Mouse (Mus musculus) kidney, embryonic 16.5 days (tissue): ENCODE data around the gene Neu1. TPM values are rescaled to one million over a fixed set of nuclear protein-coding genes. Genes with fewer than 3 reads are reported as not detected.

ENCODE experiments used
- ATAC-seq: fragments of 200-750 bp; cut with Nextera tagmentation; 2 replicates; pipeline ENCODE4 v1.8.0; 2017; ENCODE audit warnings: moderate TSS enrichment; ENCODE audit not compliant: low FRiP score, low TSS enrichment
- H3K27ac ChIP-seq: fragments of 300-500 bp; sonication (generic); 2 replicates; pipeline ENCODE4 v1.5.1; 2014; ENCODE audit warnings: low read length
- H3K27me3 ChIP-seq: fragments of 300-500 bp; sonication (generic); 2 replicates; pipeline ENCODE4 v1.6.1; 2014; ENCODE audit warnings: low read length, control low read depth, mixed read lengths; ENCODE audit not compliant: insufficient read depth
- H3K36me3 ChIP-seq: fragments of 300-500 bp; sonication (generic); 2 replicates; pipeline ENCODE4 v1.6.1; 2014; ENCODE audit warnings: low read length, control low read depth, mixed read lengths; ENCODE audit not compliant: insufficient read depth
- H3K4me1 ChIP-seq: fragments of 300-500 bp; sonication (generic); 2 replicates; pipeline ENCODE4 v1.6.1; 2014; ENCODE audit warnings: low read length, control low read depth, mixed read lengths; ENCODE audit not compliant: insufficient read depth
- H3K4me2 ChIP-seq: fragments of 300-500 bp; sonication (generic); replicated peaks from 2 replicates; pipeline ENCODE4 v1.6.1; 2014; ENCODE audit warnings: low read depth, low read length
- H3K4me3 ChIP-seq: fragments of 300-500 bp; sonication (generic); 2 replicates; pipeline ENCODE4 v1.5.1; 2014; ENCODE audit warnings: mild to moderate bottlenecking, low read length
- H3K9ac ChIP-seq: fragments of 300-500 bp; sonication (generic); replicated peaks from 2 replicates; pipeline ENCODE4 v1.6.1; 2014; ENCODE audit warnings: low read length
- H3K9me3 ChIP-seq: fragments of 300-500 bp; sonication (generic); 2 replicates; pipeline ENCODE4 v1.6.1; 2016; ENCODE audit warnings: low read length, control low read depth
- WGBS: fragments of 180-500 bp; shearing (Covaris S2); extraction: QIAGEN DNeasy Blood & Tissue Kit; methylation state at CpG from one replicate; pipeline ENCODE4 v1.1.7; 2014; 5-methylcytosine and 5-hydroxymethylcytosine counted together
- polyA plus RNA-seq: library from polyadenylated mRNA; unstranded; fragments of >200 nt; fragmentation: Nextera tagmentation; extraction: Ambion mirVana; gene quantifications from 2 replicates; pipeline ENCODE4 v1.2.1, GENCODE M21; 2015

Gene Neu1
- polyA plus RNA-seq, 1 experiment from 2014 or later = 54.1 TPM

DNA sequence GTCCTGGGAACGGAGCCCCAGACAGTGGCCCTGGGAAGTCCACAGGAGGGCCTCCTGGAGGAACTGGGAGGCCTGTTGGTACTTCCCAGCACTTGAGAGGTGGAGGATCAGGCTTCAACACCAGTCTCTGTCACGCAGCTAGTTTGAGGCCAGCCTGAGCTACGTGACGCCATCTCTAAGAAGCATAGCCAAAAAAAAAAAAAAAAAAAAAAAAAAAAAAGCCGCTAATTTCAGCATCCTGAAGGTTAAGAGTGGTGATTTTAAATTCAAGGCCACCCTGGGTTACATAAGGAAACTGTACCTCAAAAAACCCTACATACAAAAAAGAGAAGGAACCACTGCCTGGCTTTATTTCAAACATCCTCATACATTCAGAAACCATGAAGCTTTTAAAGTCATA lies 6.8 kb upstream of the Neu1 start:
- Histone ChIP-seq H3K27ac (no peak overlapping the region), H3K9ac (no peak overlapping the region), H3K9me3 (no peaks in the 10 kb centered on the region), H3K4me3 (no peak overlapping the region), H3K4me2 (no peak overlapping the region), H3K36me3 (no peaks in the 10 kb centered on the region), H3K4me1 (no peaks in the 10 kb centered on the region), H3K27me3 (no peaks in the 10 kb centered on the region)
- WGBS = 74% methylated on average over 5 of the region's 5 CpGs
- no peak for ATAC-seq

DNA sequence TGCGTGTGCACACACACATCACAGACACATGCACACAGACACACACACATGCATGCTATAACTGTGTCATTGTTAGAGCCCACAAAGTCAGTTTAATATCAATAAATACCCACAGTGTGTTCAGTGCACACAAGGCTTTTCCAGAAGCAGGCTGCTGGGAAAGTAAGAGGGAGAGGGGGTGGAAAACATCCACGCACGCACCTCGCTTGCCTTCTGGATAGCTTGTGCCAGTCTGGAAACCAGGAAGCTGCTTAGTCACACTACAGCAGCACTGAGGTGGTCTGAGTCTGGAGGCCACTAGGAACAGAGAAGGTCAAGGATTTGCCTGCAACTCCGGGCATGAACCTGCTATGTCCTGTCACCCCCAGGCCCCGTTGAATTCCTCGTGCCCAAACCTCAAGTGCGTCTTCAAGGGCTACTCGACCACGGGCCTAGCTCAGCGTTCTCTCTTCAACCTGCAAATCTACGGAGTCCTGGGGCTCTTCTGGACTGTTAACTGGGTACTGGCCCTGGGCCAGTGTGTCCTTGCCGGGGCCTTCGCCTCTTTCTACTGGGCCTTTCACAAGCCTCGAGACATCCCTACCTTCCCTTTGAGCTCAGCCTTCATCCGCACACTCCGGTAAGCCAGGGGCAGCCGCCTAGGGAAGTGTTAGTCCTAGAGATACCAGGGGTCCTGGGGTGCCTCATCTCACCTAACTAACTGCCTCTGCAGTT lies 3.6 kb upstream of the Neu1 start:
- no peak for ATAC-seq
- no peak overlapping the region for H3K4me2 ChIP-seq
- WGBS = 86% methylated on average over 18 of the region's 18 CpGs
- no peaks in the 10 kb centered on the region for H3K9me3 ChIP-seq
- no peak overlapping the region for H3K27ac ChIP-seq
- H3K36me3 ChIP-seq = no peaks in the 10 kb centered on the region
- H3K9ac ChIP-seq = no peak overlapping the region
- peaks cover 7% of the 10 kb centered on the region for H3K4me1 ChIP-seq
- no peak overlapping the region for H3K4me3 ChIP-seq
- no peaks in the 10 kb centered on the region for H3K27me3 ChIP-seq

DNA sequence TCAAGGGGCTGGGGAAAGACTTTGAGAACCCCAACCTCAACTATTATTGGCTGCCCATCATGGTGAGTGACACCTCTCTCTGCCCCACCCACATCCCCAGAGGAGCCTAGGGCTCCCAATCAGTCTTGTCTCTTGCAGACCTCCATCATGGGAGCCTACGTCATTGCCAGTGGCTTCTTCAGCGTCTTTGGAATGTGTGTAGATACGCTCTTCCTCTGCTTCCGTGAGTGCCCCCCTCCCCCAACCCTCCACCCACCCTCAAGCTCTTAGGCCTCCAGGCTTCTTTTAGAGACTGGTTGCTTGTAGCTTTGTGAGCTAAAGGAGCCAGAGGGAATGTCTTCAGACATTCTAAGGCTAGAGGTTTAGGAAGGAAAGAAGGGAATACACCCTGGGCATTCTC lies 2.2 kb upstream of the Neu1 start:
- Histone ChIP-seq H3K9ac (no peak overlapping the region), H3K4me2 (no peak overlapping the region), H3K27ac (no peak overlapping the region), H3K9me3 (no peaks in the 10 kb centered on the region), H3K27me3 (no peaks in the 10 kb centered on the region), H3K4me1 (peaks cover 7% of the 10 kb centered on the region), H3K36me3 (no peaks in the 10 kb centered on the region), H3K4me3 (no peak overlapping the region)
- 69% methylated on average over 4 of the region's 4 CpGs for WGBS
- ATAC-seq = no peak

DNA sequence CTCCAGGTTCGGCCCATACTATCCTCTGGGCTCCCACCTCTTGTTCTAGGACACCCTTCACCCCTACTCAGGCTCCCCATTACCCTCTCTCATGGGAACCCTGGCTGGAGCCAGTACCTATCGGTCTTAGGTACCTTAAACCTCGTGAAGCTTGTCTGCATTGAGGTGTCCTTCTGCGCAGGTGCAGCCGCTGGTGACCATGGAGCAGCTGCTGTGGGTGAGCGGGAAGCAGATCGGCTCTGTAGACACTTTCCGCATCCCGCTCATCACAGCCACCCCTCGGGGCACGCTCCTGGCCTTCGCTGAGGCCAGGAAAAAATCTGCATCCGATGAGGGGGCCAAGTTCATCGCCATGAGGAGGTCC lies 664 bp downstream of the Neu1 start:
- H3K4me3 ChIP-seq = peak overlapping the region; percentile 76
- 11% methylated on average over 14 of the region's 14 CpGs for WGBS
- peaks cover 14% of the 10 kb centered on the region for H3K4me1 ChIP-seq
- H3K36me3 ChIP-seq = no peaks in the 10 kb centered on the region
- H3K9ac ChIP-seq = peak overlapping the region; percentile 83
- peak overlapping the region; percentile 74 for H3K4me2 ChIP-seq
- peak overlapping the region; percentile 20 for H3K27ac ChIP-seq
- no peaks in the 10 kb centered on the region for H3K27me3 ChIP-seq
- peak; percentile 46 for ATAC-seq
- no peaks in the 10 kb centered on the region for H3K9me3 ChIP-seq

DNA sequence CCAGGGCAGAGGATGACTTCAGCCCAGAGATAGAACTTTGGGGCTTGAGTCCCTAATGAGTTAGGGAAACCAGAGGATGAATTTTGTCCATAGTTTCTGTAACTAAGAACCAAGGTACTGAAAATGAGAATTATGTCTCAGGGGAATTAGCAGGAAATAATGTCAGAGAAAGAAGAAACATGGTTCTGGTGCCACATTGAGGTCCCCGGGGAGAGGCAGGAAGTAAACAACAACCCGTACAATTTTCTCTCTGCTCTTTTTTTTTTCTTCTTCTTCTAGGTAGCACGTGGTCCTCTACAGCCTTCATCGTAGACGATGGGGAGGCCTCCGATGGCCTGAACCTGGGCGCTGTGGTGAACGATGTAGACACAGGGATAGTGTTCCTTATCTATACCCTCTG lies 1.2 kb downstream of the Neu1 start:
- peak overlapping the region; percentile 83 for H3K9ac ChIP-seq
- peaks cover 14% of the 10 kb centered on the region for H3K4me1 ChIP-seq
- 85% methylated on average over 8 of the region's 8 CpGs for WGBS
- no peaks in the 10 kb centered on the region for H3K9me3 ChIP-seq
- H3K27me3 ChIP-seq = no peaks in the 10 kb centered on the region
- no peaks in the 10 kb centered on the region for H3K36me3 ChIP-seq
- peak overlapping the region; percentile 74 for H3K4me2 ChIP-seq
- no peak overlapping the region for H3K27ac ChIP-seq
- peak overlapping the region; percentile 76 for H3K4me3 ChIP-seq
- no peak for ATAC-seq

DNA sequence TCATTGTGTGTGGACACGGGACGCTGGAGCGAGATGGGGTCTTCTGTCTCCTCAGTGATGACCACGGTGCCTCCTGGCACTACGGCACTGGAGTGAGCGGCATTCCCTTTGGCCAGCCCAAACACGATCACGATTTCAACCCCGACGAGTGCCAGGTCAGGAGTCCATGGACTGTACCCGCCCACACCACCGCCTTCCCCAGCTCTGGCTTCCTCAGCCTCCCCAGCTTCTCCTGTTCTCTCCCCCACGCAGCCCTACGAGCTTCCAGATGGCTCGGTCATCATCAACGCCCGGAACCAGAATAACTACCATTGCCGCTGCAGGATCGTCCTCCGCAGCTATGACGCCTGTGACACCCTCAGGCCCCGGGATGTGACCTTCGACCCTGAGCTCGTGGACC lies 3.0 kb downstream of the Neu1 start:
- Histone ChIP-seq H3K9ac (no peak overlapping the region), H3K27me3 (no peaks in the 10 kb centered on the region), H3K4me3 (no peak overlapping the region), H3K36me3 (no peaks in the 10 kb centered on the region), H3K9me3 (no peaks in the 10 kb centered on the region), H3K4me2 (peak overlapping the region; percentile 34), H3K27ac (no peak overlapping the region), H3K4me1 (peaks cover 14% of the 10 kb centered on the region)
- ATAC-seq = no peak
- WGBS = 56% methylated on average over 24 of the region's 24 CpGs

DNA sequence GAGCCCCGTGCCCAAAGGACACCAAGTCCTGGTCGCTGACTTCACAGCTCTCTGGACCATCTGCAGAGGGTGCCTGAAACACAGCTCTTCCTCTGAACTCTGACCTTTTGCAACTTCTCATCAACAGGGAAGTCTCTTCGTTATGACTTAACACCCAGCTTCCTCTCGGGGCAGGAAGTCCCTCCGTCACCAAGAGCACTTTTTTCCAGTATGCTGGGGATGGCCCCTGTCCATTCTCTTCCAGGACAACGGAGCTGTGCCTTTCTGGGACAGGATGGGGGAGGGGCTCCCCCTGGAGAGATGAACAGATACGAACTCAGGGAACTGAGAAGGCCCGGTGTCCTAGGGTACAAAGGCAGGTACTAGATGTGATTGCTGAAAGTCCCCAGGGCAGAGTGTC lies 3.8 kb downstream of the Neu1 start:
- Histone ChIP-seq H3K4me2 (peak overlapping the region; percentile 34; the same call in 1 of the 2 replicates), H3K36me3 (no peaks in the 10 kb centered on the region), H3K9ac (no peak overlapping the region), H3K27me3 (no peaks in the 10 kb centered on the region), H3K4me1 (peaks cover 14% of the 10 kb centered on the region), H3K4me3 (no peak overlapping the region), H3K9me3 (no peaks in the 10 kb centered on the region), H3K27ac (no peak overlapping the region)
- no peak for ATAC-seq
- 45% methylated on average over 8 of the region's 8 CpGs for WGBS

DNA sequence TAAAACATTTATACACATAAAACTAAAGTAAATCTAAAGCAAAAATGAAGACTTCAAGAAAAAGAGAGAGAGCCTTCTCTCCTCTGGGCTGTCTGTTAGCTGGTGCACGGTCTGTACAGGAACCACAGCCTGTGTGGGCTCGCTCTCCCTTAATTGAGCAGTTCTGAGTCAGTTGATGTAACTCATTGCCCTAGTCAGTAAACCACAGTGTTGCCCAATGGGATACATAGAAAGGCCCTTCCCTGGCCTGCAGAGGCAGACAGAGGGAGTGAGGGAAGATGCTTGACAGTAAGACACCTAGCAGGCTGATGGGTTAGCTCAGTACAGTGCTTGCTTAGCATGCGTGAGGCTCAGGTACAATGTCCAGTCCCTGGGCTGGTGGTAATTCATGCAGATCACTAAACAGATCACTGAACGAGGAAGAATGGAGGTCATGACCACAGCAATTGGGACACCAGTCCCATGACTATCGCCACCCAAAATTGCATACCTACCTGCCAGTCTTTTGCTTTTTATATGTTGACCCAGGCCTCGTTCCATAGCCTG lies 7.0 kb downstream of the Neu1 start:
- no peak overlapping the region for H3K27ac ChIP-seq
- H3K9me3 ChIP-seq = no peaks in the 10 kb centered on the region
- H3K36me3 ChIP-seq = no peaks in the 10 kb centered on the region
- no peak overlapping the region for H3K9ac ChIP-seq
- WGBS = 72% methylated on average over 6 of the region's 6 CpGs
- no peak overlapping the region for H3K4me2 ChIP-seq
- peaks cover 10% of the 10 kb centered on the region for H3K4me1 ChIP-seq
- no peak for ATAC-seq
- no peaks in the 10 kb centered on the region for H3K27me3 ChIP-seq
- no peak overlapping the region for H3K4me3 ChIP-seq

DNA sequence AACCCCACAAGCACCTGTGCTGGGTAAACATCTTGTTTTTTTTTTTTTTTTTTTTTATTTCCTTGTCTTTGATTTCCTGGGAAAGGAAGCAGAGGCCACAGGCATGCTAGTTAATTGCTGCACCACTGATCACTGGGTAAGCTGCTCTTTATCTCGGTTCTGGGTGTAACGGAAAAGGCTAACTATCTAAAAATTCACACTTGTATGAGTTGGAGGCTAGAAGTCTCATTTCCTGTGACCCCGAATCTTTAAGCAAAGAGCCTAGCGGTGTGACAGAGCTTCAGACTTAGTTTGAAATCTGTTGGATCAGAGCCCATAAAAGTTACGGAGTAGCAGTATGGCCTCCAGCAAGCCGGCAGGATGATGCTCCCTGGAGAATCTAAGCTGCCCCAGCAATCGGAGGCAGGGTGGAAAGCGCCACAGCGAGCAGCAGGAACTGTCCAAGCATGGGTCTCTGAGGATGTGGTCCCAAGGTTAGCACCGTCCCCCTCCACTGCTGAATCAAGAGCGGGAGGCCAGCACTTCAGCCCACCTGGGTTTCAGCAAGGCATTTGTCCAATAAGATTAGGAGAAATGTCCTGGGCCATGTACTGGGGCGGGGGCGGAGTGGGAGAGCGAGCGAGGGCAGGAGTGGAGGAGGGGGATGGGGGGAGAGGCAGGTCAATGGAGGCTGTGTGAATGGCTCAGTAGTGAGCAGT lies 10.4 kb downstream of the Neu1 start:
- no peaks in the 10 kb centered on the region for H3K9me3 ChIP-seq
- H3K9ac ChIP-seq = peak overlapping the region; percentile 58

More for the DNA sequence above, 10.4 kb downstream of the Neu1 start:
- Histone ChIP-seq H3K36me3 (no peaks in the 10 kb centered on the region), H3K27ac (peak overlapping the region; percentile 31; the same call in 1 of the 2 replicates), H3K4me3 (peak overlapping the region; percentile 36), H3K4me1 (peaks cover 3% of the 10 kb centered on the region; the same call in 1 of the 2 replicates), H3K4me2 (peak overlapping the region; percentile 64), H3K27me3 (no peaks in the 10 kb centered on the region)
- ATAC-seq = peak; percentile 43; the same call in 1 of the 2 replicates
- WGBS = 5% methylated on average over 13 of the region's 15 CpGs
